Mouse (Mus musculus): Measurements from ENCODE around the gene Slc17a9. TPM values are rescaled to one million over a fixed set of nuclear protein-coding genes. Genes with fewer than 3 reads are reported as not detected.

The Slc17a9 gene
- total and polyA plus RNA-seq, 3 experiments, result 6.7 to 16.1 TPM; not detected in 1

- peak; percentile 83 for DNase-seq (ENCODE audit: low read depth, low spot score)
- peak overlapping the region; percentile 53 for H3K27ac ChIP-seq (ENCODE audit: control insufficient read depth, low read depth, low read length)
These were observed 6.0 kb downstream of the Slc17a9 start for GRCm38 (mm10) chr2:180731036-180731435.

GRCm38 (mm10) chr2:180731984-180732383 is 6.9 kb downstream of the Slc17a9 start:
- Histone ChIP-seq H3K9ac (ENCODE audit: control insufficient read depth, low read depth, low read length, poor library complexity, severe bottlenecking) (peak overlapping the region; percentile 4), H3K36me3 (ENCODE audit: control insufficient read depth in 1 of 2, insufficient read depth in 2 of 2, low read length in 2 of 2) (peaks cover 0 to 30% of the 10 kb centered on the region in 2 experiments; a peak in 2 of 4 replicates), H3K9me3 (replicated peaks; ENCODE audit: insufficient read depth, low read length) (no peaks in the 10 kb centered on the region), H3K4me3 (ENCODE audit: control insufficient read depth in 1 of 2, insufficient read depth in 1 of 2, low read depth in 2 of 2, low read length in 2 of 2) (peak overlapping the region; percentile 5 to 40; a peak in 1 of 4 replicates), H3K27ac (ENCODE audit: control insufficient read depth, low read depth, low read length) (peak overlapping the region; percentile 53), H3K4me1 (ENCODE audit: control insufficient read depth in 1 of 2, insufficient read depth in 2 of 2, low read length in 2 of 2) (peaks cover 15 to 37% of the 10 kb centered on the region in 2 experiments), H3K79me2 (ENCODE audit: control insufficient read depth, insufficient read depth, low read length, poor library complexity) (no peaks in the 10 kb centered on the region), H3K27me3 (ENCODE audit: control insufficient read depth in 1 of 2, insufficient read depth in 2 of 2, low read length in 2 of 2) (no peaks in the 10 kb centered on the region)
- DNase-seq (ENCODE audit: low read depth, low spot score), result peak; percentile 66
- TF ChIP-seq RCOR1 (IDR thresholded peaks at IDR 0.05; ENCODE audit: low read depth, low read length), result no peak
- TF ChIP-seq USF1 (IDR thresholded peaks at IDR 0.05; ENCODE audit: low read depth, low read length), result peak; percentile 59

More at GRCm38 (mm10) chr2:180731036-180731435, 6.0 kb downstream of the Slc17a9 start:
- H3K9ac ChIP-seq (ENCODE audit: control insufficient read depth, low read depth, low read length, poor library complexity, severe bottlenecking), result peak overlapping the region; percentile 50
- H3K4me1 ChIP-seq (ENCODE audit: control insufficient read depth in 1 of 2, insufficient read depth in 2 of 2, low read length in 2 of 2), result peaks cover 22 to 43% of the 10 kb centered on the region in 2 experiments
- H3K9me3 ChIP-seq (replicated peaks; ENCODE audit: insufficient read depth, low read length), result no peaks in the 10 kb centered on the region
- no peak for TF ChIP-seq USF1 (IDR thresholded peaks at IDR 0.05; ENCODE audit: low read depth, low read length)
- TF ChIP-seq RCOR1 (IDR thresholded peaks at IDR 0.05; ENCODE audit: low read depth, low read length), result 0 out of 2 replicates have a peak, but pooled peaks have one; percentile 17
- 0 out of 4 replicates have a peak, but pooled peaks of 1 of the 2 experiments have one; percentile 34 for TF ChIP-seq EP300 (IDR thresholded peaks at IDR 0.05; ENCODE audit: low read depth in 1 of 2, low read length in 2 of 2)
- TF ChIP-seq SIN3A (IDR thresholded peaks at IDR 0.05; ENCODE audit: low read length), result peak; percentile 38; the same call in 1 of the 2 replicates
- no peak for TF ChIP-seq KAT2A (conservative IDR thresholded peaks at IDR 0.05; ENCODE audit: low read depth, low read length)
- no peak for TF ChIP-seq TAL1 (IDR thresholded peaks at IDR 0.05; ENCODE audit: low read length)
- TF ChIP-seq RAD21 (IDR thresholded peaks at IDR 0.05; ENCODE audit: low read depth, low read length), result no peak
- TF ChIP-seq ELF1 (IDR thresholded peaks at IDR 0.05; ENCODE audit: low read depth, low read length), result peak; percentile 49; the same call in 1 of the 2 replicates
- no peak for TF ChIP-seq CHD2 (IDR thresholded peaks at IDR 0.05; ENCODE audit: low read length)
- TF ChIP-seq NELFE (IDR thresholded peaks at IDR 0.05; ENCODE audit: low read depth, low read length), result 0 out of 2 replicates have a peak, but pooled peaks have one; percentile 19
- 0 out of 2 replicates have a peak, but pooled peaks have one; percentile 20 for TF ChIP-seq ETS1 (IDR thresholded peaks at IDR 0.05; ENCODE audit: low read depth, low read length)
- no peak overlapping the region; a peak in 1 of 4 replicates for H3K4me3 ChIP-seq (ENCODE audit: control insufficient read depth in 1 of 2, insufficient read depth in 1 of 2, low read depth in 2 of 2, low read length in 2 of 2)
- H3K27me3 ChIP-seq (ENCODE audit: control insufficient read depth in 1 of 2, insufficient read depth in 2 of 2, low read length in 2 of 2), result no peaks in the 10 kb centered on the region
- no peaks in the 10 kb centered on the region; the same call in 1 of the 2 replicates for H3K79me2 ChIP-seq (ENCODE audit: control insufficient read depth, insufficient read depth, low read length, poor library complexity)
- peaks cover 0 to 38% of the 10 kb centered on the region in 2 experiments; a peak in 2 of 4 replicates for H3K36me3 ChIP-seq (ENCODE audit: control insufficient read depth in 1 of 2, insufficient read depth in 2 of 2, low read length in 2 of 2)

- Histone ChIP-seq H3K4me3 (ENCODE audit: control insufficient read depth in 1 of 2, insufficient read depth in 1 of 2, low read depth in 2 of 2, low read length in 2 of 2) (no peak overlapping the region), H3K79me2 (ENCODE audit: control insufficient read depth, insufficient read depth, low read length, poor library complexity) (no peaks in the 10 kb centered on the region), H3K27ac (ENCODE audit: control insufficient read depth, low read depth, low read length) (no peak overlapping the region), H3K4me1 (ENCODE audit: control insufficient read depth in 1 of 2, insufficient read depth in 2 of 2, low read length in 2 of 2) (peaks cover 11 to 18% of the 10 kb centered on the region in 2 experiments), H3K36me3 (ENCODE audit: control insufficient read depth in 1 of 2, insufficient read depth in 2 of 2, low read length in 2 of 2) (peaks cover 0 to 12% of the 10 kb centered on the region in 2 experiments; a peak in 2 of 4 replicates), H3K9me3 (replicated peaks; ENCODE audit: insufficient read depth, low read length) (no peaks in the 10 kb centered on the region), H3K9ac (ENCODE audit: control insufficient read depth, low read depth, low read length, poor library complexity, severe bottlenecking) (no peak overlapping the region), H3K27me3 (ENCODE audit: control insufficient read depth in 1 of 2, insufficient read depth in 2 of 2, low read length in 2 of 2) (no peaks in the 10 kb centered on the region)
- TF ChIP-seq TCF12 (IDR thresholded peaks at IDR 0.05; ENCODE audit: low read depth, low read length), result no peak
- TF ChIP-seq CHD2 (IDR thresholded peaks at IDR 0.05; ENCODE audit: low read length), result no peak
- TF ChIP-seq ZKSCAN1 (IDR thresholded peaks at IDR 0.05; ENCODE audit: low read depth, low read length), result no peak
- TF ChIP-seq MEF2A (IDR thresholded peaks at IDR 0.05; ENCODE audit: extremely low read depth, insufficient replicate concordance, low read depth, low read length, poor library complexity, severe bottlenecking), result no peak
- no peak for TF ChIP-seq POLR2AphosphoS2 (IDR thresholded peaks at IDR 0.05; ENCODE audit: low read length)
- no peak for DNase-seq (ENCODE audit: low read depth, low spot score)
These were observed 10.2 kb downstream of the Slc17a9 start for GRCm38 (mm10) chr2:180735232-180735631.

All from MEL (cell line).